Mouse (Mus musculus) activated CD4-positive, CD25-positive, alpha-beta regulatory T cell, adult 4 months (primary cell): ENCODE results near the gene Esrrb. TPM values are rescaled to one million over a fixed set of nuclear protein-coding genes. Genes with fewer than 3 reads are reported as not detected.

Experiments
- polyA plus RNA-seq, 2 experiments: library from polyadenylated mRNA; unstranded; fragments of 100-300 nt; shearing (Covaris generic); gene quantifications; one replicate each; pipeline ENCODE4 v1.2.1; 2017

Gene Esrrb
- polyA plus RNA-seq, 2 experiments from 2014 or later = not detected

Other genes starting within 250 kb of the Esrrb start
- gene Gpatch2l, start 119.3 kb upstream of the Esrrb start, polyA plus RNA-seq = 10 to 100 TPM; 16.9 to 23.2 TPM